Mouse (Mus musculus): ENCODE measurements at regions not wholly inside any gene's neighbourhood (a gene's known extent, or its start where the extent isn't known, plus 50 kb on each side); places are given as distances from the start of the nearest gene placed in this dataset.
"Not testable (repeated sequence)": the region's sequence is repeated elsewhere in the genome, so short reads cannot be mapped to it uniquely, and the experiment has no call there.

DNA sequence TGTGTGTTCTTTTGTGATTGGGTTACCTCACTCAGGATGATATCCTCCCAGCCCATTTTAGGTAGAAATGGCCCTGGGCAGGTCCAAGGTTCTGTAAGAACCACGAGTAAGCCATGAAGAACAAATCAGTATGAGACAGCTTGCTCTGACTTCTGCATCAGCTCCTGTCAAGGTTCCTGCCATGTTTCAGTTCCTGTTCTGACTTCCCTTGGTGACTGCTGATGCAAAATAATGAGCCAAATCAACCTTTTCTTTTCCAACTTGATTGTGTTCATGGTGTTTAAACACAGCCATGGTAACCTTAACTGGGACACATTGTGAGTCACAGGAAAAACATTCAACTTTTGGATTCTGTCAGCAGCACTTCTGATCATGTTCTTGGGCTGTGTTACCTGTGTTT, 667.4 kb upstream of the Igfbp7 start:
- Histone ChIP-seq H3K36me3 (ENCODE audit: control insufficient read depth, insufficient read depth) (no peaks in the 10 kb centered on the region), H3K79me2 (ENCODE audit: control insufficient read depth, insufficient read depth) (no peaks in the 10 kb centered on the region), H3K79me3 (ENCODE audit: low read depth) (no peaks in the 10 kb centered on the region), H3K4me3 (ENCODE audit: insufficient read depth, poor library complexity, severe bottlenecking) (no peak overlapping the region), H3K27me3 (ENCODE audit: control insufficient read depth, insufficient read depth, insufficient read length) (no peaks in the 10 kb centered on the region), H3ac (ENCODE audit: control insufficient read depth, insufficient read length, low read depth) (no peak overlapping the region)
- no peak for TF ChIP-seq MYOG (IDR thresholded peaks at IDR 0.05; ENCODE audit: control insufficient read depth, extremely low read depth, insufficient read length)
- no peak for TF ChIP-seq USF1 (IDR thresholded peaks at IDR 0.05; ENCODE audit: low read depth)
- no peak for TF ChIP-seq FOSL1 (IDR thresholded peaks at IDR 0.05; ENCODE audit: insufficient read depth, low read length, poor library complexity, severe bottlenecking)
- no peak for TF ChIP-seq CTCF (IDR thresholded peaks at IDR 0.05; ENCODE audit: control insufficient read depth, insufficient read depth, insufficient read length)
- no peak for TF ChIP-seq CEBPB (IDR thresholded peaks at IDR 0.05; ENCODE audit: low read depth)
- TF ChIP-seq MAX (IDR thresholded peaks at IDR 0.05) = no peak
- no peak for TF ChIP-seq MYOD1 (IDR thresholded peaks at IDR 0.05; ENCODE audit: control insufficient read depth, insufficient read length, low read depth)

DNA sequence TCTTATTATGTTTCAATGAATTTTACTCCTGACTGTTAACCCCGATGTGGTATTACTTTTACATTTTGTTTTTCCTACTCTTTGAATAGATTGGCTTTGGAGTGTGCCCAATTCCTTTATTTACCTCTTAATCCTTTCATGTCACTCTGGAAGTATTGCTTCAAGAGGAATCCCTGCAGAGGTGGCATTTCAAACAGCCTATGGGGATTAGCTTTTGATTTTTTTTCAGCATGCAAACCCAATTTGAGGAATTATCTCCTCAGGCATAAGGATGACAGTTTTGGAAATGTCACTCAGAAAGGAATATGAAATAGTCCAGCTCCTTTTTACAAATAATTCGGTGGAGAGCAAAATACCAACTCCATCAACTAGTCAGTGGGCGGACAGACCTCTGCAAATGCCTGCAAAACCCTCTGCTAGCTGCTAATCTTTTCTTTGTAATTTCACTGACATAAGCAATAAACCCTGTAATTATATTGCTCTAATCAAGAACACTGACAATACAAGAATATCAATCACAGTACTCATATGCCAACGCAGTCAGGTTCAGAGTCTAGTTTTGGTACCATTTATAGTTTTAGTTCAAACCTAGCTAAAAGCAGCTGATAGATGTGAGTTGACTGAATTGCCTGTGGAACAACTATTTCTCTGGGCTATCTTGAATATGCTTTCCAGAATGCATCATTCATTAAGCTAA, 624.9 kb upstream of the Igfbp7 start:
- Histone ChIP-seq H3K27me3 (ENCODE audit: control insufficient read depth, insufficient read depth, insufficient read length) (no peaks in the 10 kb centered on the region), H3ac (ENCODE audit: control insufficient read depth, insufficient read length, low read depth) (no peak overlapping the region), H3K4me3 (ENCODE audit: insufficient read depth, poor library complexity, severe bottlenecking) (no peak overlapping the region), H3K79me3 (ENCODE audit: low read depth) (no peaks in the 10 kb centered on the region), H3K36me3 (ENCODE audit: control insufficient read depth, insufficient read depth) (no peaks in the 10 kb centered on the region), H3K79me2 (ENCODE audit: control insufficient read depth, insufficient read depth) (no peaks in the 10 kb centered on the region)
- TF ChIP-seq MAX (IDR thresholded peaks at IDR 0.05) = no peak
- no peak for TF ChIP-seq CEBPB (IDR thresholded peaks at IDR 0.05; ENCODE audit: low read depth)
- no peak for TF ChIP-seq USF1 (IDR thresholded peaks at IDR 0.05; ENCODE audit: low read depth)
- no peak for TF ChIP-seq MYOD1 (IDR thresholded peaks at IDR 0.05; ENCODE audit: control insufficient read depth, insufficient read length, low read depth)
- no peak for TF ChIP-seq FOSL1 (IDR thresholded peaks at IDR 0.05; ENCODE audit: insufficient read depth, low read length, poor library complexity, severe bottlenecking)
- no peak for TF ChIP-seq CTCF (IDR thresholded peaks at IDR 0.05; ENCODE audit: control insufficient read depth, insufficient read depth, insufficient read length)
- TF ChIP-seq MYOG (IDR thresholded peaks at IDR 0.05; ENCODE audit: control insufficient read depth, extremely low read depth, insufficient read length) = no peak

DNA sequence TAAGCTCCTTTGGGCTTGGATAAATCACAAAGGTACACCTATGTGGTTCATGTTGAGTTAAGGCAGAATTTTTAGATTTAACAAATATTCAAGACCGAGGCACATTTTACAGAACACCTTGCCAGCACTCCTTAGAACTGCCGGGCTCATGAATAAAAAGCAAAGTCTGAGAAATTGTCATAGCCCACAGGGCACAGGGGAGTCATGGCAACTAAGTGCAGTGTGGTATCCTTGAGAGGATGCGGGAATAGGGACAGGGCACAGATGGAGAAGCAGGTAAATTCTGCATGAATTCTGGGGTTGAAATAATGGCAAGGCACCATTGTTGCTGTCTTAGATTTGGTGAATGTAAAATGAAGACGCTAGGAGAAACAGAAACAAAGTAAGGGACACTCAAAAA, 609.7 kb upstream of the Igfbp7 start:
- Histone ChIP-seq H3K79me3 (ENCODE audit: low read depth) (no peaks in the 10 kb centered on the region), H3K27me3 (ENCODE audit: control insufficient read depth, insufficient read depth, insufficient read length) (no peaks in the 10 kb centered on the region), H3K79me2 (ENCODE audit: control insufficient read depth, insufficient read depth) (no peaks in the 10 kb centered on the region), H3K36me3 (ENCODE audit: control insufficient read depth, insufficient read depth) (no peaks in the 10 kb centered on the region), H3K4me3 (ENCODE audit: insufficient read depth, poor library complexity, severe bottlenecking) (no peak overlapping the region), H3ac (ENCODE audit: control insufficient read depth, insufficient read length, low read depth) (no peak overlapping the region)
- TF ChIP-seq MYOG (IDR thresholded peaks at IDR 0.05; ENCODE audit: control insufficient read depth, extremely low read depth, insufficient read length) (no peak), CTCF (IDR thresholded peaks at IDR 0.05; ENCODE audit: control insufficient read depth, insufficient read depth, insufficient read length) (no peak), CEBPB (IDR thresholded peaks at IDR 0.05; ENCODE audit: low read depth) (no peak), MYOD1 (IDR thresholded peaks at IDR 0.05; ENCODE audit: control insufficient read depth, insufficient read length, low read depth) (no peak), USF1 (IDR thresholded peaks at IDR 0.05; ENCODE audit: low read depth) (no peak), MAX (IDR thresholded peaks at IDR 0.05) (no peak), FOSL1 (IDR thresholded peaks at IDR 0.05; ENCODE audit: insufficient read depth, low read length, poor library complexity, severe bottlenecking) (no peak)

DNA sequence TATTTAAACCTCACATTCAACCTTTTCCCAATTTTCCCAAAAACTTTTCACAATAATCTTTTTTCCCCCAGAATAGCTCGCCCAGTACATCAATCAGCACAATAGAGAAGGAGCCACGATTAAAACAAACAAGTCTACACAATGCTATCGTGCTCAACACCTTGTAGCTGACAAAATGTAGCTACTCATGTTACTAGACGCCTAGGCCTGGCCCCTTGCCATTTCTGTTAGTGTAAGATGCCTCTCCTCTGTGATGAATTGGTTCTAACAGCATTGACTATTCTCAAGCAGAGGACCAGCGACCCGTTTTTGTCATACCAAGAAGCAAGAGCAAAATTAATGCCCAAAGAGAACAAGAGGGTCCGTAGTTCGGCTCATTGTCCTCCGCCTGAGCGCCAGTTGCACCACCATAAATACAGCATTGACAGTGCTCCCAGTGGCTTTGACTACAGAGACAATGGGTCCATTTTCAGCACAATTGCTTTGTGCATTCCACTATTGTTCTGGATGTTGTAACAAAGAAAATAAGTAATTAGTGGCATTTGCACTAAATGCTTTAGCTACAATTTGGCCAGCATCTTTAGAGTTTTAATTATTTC, 578.7 kb upstream of the Igfbp7 start:
- Histone ChIP-seq H3K79me3 (ENCODE audit: low read depth) (no peaks in the 10 kb centered on the region), H3ac (ENCODE audit: control insufficient read depth, insufficient read length, low read depth) (no peak overlapping the region), H3K4me3 (ENCODE audit: insufficient read depth, poor library complexity, severe bottlenecking) (no peak overlapping the region), H3K27me3 (ENCODE audit: control insufficient read depth, insufficient read depth, insufficient read length) (no peaks in the 10 kb centered on the region), H3K36me3 (ENCODE audit: control insufficient read depth, insufficient read depth) (no peaks in the 10 kb centered on the region), H3K79me2 (ENCODE audit: control insufficient read depth, insufficient read depth) (no peaks in the 10 kb centered on the region)
- TF ChIP-seq CEBPB (IDR thresholded peaks at IDR 0.05; ENCODE audit: low read depth) = no peak
- TF ChIP-seq MYOG (IDR thresholded peaks at IDR 0.05; ENCODE audit: control insufficient read depth, extremely low read depth, insufficient read length) = no peak

DNA sequence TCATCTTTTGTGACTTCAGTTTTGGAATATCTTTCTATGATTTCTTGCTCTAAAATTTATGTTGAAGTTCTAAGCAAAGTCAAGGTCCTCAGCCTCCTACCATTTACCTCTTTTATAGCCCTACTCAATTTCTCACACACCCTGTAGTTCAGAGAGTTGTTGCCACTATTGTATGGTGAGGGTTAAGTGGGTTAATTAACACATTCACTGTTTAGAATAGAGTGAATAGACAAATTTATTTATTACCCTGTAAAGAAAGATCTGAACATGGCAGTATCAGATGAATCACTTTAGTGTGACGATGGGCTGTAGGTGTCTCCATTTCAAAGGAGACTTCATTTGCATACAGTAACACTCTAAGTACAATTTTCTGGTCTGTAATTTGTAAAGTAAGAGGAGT, 577.4 kb upstream of the Igfbp7 start:
- Histone ChIP-seq H3K79me2 (ENCODE audit: control insufficient read depth, insufficient read depth) (no peaks in the 10 kb centered on the region), H3K27me3 (ENCODE audit: control insufficient read depth, insufficient read depth, insufficient read length) (no peaks in the 10 kb centered on the region), H3ac (ENCODE audit: control insufficient read depth, insufficient read length, low read depth) (no peak overlapping the region), H3K36me3 (ENCODE audit: control insufficient read depth, insufficient read depth) (no peaks in the 10 kb centered on the region), H3K4me3 (ENCODE audit: insufficient read depth, poor library complexity, severe bottlenecking) (no peak overlapping the region), H3K79me3 (ENCODE audit: low read depth) (no peaks in the 10 kb centered on the region)
- no peak for TF ChIP-seq MYOG (IDR thresholded peaks at IDR 0.05; ENCODE audit: control insufficient read depth, extremely low read depth, insufficient read length)
- no peak for TF ChIP-seq MAX (IDR thresholded peaks at IDR 0.05)
- no peak for TF ChIP-seq USF1 (IDR thresholded peaks at IDR 0.05; ENCODE audit: low read depth)
- no peak for TF ChIP-seq MYOD1 (IDR thresholded peaks at IDR 0.05; ENCODE audit: control insufficient read depth, insufficient read length, low read depth)
- no peak for TF ChIP-seq FOSL1 (IDR thresholded peaks at IDR 0.05; ENCODE audit: insufficient read depth, low read length, poor library complexity, severe bottlenecking)
- no peak for TF ChIP-seq CEBPB (IDR thresholded peaks at IDR 0.05; ENCODE audit: low read depth)
- TF ChIP-seq CTCF (IDR thresholded peaks at IDR 0.05; ENCODE audit: control insufficient read depth, insufficient read depth, insufficient read length) = no peak

DNA sequence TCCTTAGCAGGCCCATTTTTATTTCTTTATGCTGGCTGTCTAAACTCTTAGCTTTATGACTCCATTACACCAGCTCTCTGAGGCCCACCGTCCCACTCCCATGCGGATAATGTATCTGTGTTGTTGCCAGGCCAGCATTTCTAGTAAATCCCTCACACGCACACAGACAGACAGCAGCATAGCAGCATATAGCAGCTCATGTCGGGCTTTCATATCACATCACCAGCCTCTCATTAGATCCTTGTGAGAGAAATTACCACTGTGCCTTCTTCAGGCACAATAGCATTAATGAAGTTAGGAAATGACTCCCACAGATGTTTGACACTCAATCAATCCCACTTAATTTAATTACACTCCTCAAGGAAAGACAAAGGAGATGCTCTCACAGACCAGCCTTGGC, 532.2 kb upstream of the Igfbp7 start:
- H3ac ChIP-seq (ENCODE audit: control insufficient read depth, insufficient read length, low read depth); H3K79me2 ChIP-seq (ENCODE audit: control insufficient read depth, insufficient read depth); H3K36me3 ChIP-seq (ENCODE audit: control insufficient read depth, insufficient read depth); H3K79me3 ChIP-seq (ENCODE audit: low read depth); H3K4me3 ChIP-seq (ENCODE audit: insufficient read depth, poor library complexity, severe bottlenecking); H3K27me3 ChIP-seq (ENCODE audit: control insufficient read depth, insufficient read depth, insufficient read length): not testable (repeated sequence)
